Mouse (Mus musculus) lung, embryonic 15.5 days (tissue): ENCODE data around the gene Fgf22. TPM values are rescaled to one million over a fixed set of nuclear protein-coding genes. Genes with fewer than 3 reads are reported as not detected.

Experiments
- ATAC-seq: fragments of 200-750 bp; cut with Nextera tagmentation; 2 replicates; pipeline ENCODE4 v1.8.0; 2017; ENCODE audit warnings: moderate number of reproducible peaks, borderline replicate concordance; ENCODE audit not compliant: low FRiP score, low TSS enrichment; ENCODE audit errors: extremely low read depth
- H3K27ac ChIP-seq: fragments of 300-500 bp; sonication (generic); 2 replicates; pipeline ENCODE4 v1.5.1; 2015; ENCODE audit warnings: moderate library complexity, mild to moderate bottlenecking, inconsistent platforms
- H3K27me3 ChIP-seq: fragments of 300-500 bp; sonication (generic); 2 replicates; pipeline ENCODE4 v1.6.1; 2015; ENCODE audit warnings: inconsistent platforms
- H3K36me3 ChIP-seq: fragments of 300-500 bp; sonication (generic); 2 replicates; pipeline ENCODE4 v1.6.1; 2015; ENCODE audit warnings: inconsistent platforms
- H3K4me1 ChIP-seq: fragments of 300-500 bp; sonication (generic); 2 replicates; pipeline ENCODE4 v1.6.1; 2015; ENCODE audit warnings: inconsistent platforms
- H3K4me2 ChIP-seq: fragments of 300-500 bp; sonication (generic); 2 replicates; pipeline ENCODE4 v1.6.1; 2015; ENCODE audit warnings: inconsistent platforms, mild to moderate bottlenecking, moderate library complexity
- H3K4me3 ChIP-seq: fragments of 300-500 bp; sonication (generic); 2 replicates; pipeline ENCODE4 v1.5.1; 2015; ENCODE audit warnings: mild to moderate bottlenecking, inconsistent platforms
- H3K9ac ChIP-seq: fragments of 300-500 bp; sonication (generic); 2 replicates; pipeline ENCODE4 v1.6.1; 2015; ENCODE audit warnings: inconsistent platforms
- H3K9me3 ChIP-seq: fragments of 300-500 bp; sonication (generic); 2 replicates; pipeline ENCODE4 v1.6.1; 2016; ENCODE audit warnings: inconsistent platforms
- WGBS: fragments of 180-500 bp; shearing (Covaris S2); methylation state at CpG from one replicate; pipeline ENCODE4 v1.1.7; 2015; 5-methylcytosine and 5-hydroxymethylcytosine counted together
- polyA plus RNA-seq: library from polyadenylated mRNA; unstranded; fragments of >200 nt; fragmentation: Nextera tagmentation; extraction: Ambion mirVana; gene quantifications from 2 replicates; pipeline ENCODE4 v1.2.1, GENCODE M21; 2015

Gene Fgf22
- polyA plus RNA-seq, 1 experiment from 2014 or later: 0.12 TPM

GRCm38 (mm10) chr10:79783920-79784800, 29.3 kb downstream of the Fgf22 start:
- Histone ChIP-seq H3K9me3 (no peaks in the 10 kb centered on the region), H3K27me3 (peaks cover 25% of the 10 kb centered on the region), H3K36me3 (no peaks in the 10 kb centered on the region), H3K4me1 (peaks cover 20% of the 10 kb centered on the region), H3K4me3 (no peak overlapping the region), H3K27ac (no peak overlapping the region), H3K9ac (no peak overlapping the region), H3K4me2 (no peak overlapping the region)
- 45% methylated on average over 27 of the region's 27 CpGs for whole genome bisulfite sequencing
- no peak for ATAC-seq

GRCm38 (mm10) chr10:79788386-79789158, 33.7 kb downstream of the Fgf22 start:
- WGBS: 33% methylated on average over 7 of the region's 7 CpGs
- peaks cover under 1% of the 10 kb centered on the region; the same call in 1 of the 2 replicates for H3K27me3 ChIP-seq
- H3K9me3 ChIP-seq: no peaks in the 10 kb centered on the region
- no peak overlapping the region for H3K27ac ChIP-seq
- no peak for ATAC-seq
- H3K4me2 ChIP-seq: no peak overlapping the region
- H3K4me3 ChIP-seq: no peak overlapping the region
- H3K9ac ChIP-seq: no peak overlapping the region
- no peaks in the 10 kb centered on the region for H3K4me1 ChIP-seq
- no peaks in the 10 kb centered on the region for H3K36me3 ChIP-seq

- WGBS: 35% methylated on average over 2 of the region's 2 CpGs
- no peaks in the 10 kb centered on the region for H3K27me3 ChIP-seq
- H3K9ac ChIP-seq: no peak overlapping the region
- H3K4me1 ChIP-seq: peaks cover 7% of the 10 kb centered on the region
- H3K27ac ChIP-seq: no peak overlapping the region
- H3K4me3 ChIP-seq: no peak overlapping the region
- H3K9me3 ChIP-seq: no peaks in the 10 kb centered on the region
- no peak overlapping the region for H3K4me2 ChIP-seq
- ATAC-seq: no peak
- no peaks in the 10 kb centered on the region for H3K36me3 ChIP-seq
Observed at GRCm38 (mm10) chr10:79789581-79789980, 34.7 kb downstream of the Fgf22 start.

GRCm38 (mm10) chr10:79790861-79791260, 36.0 kb downstream of the Fgf22 start, which contains the start of gene Prss57:
Prss57 (minus strand) TSS chr10:79790961.
- H3K9ac ChIP-seq: no peak within 1 kb of the TSS
- no peaks in the 10 kb centered on the region for H3K36me3 ChIP-seq
- no peaks in the 10 kb centered on the region for H3K9me3 ChIP-seq
- H3K27ac ChIP-seq: no peak within 1 kb of the TSS
- ATAC-seq: no peak
- H3K4me1 ChIP-seq: peaks cover 14% of the 10 kb centered on the region
- 75% methylated on average over 4 of the region's 4 CpGs for WGBS
- no peak within 1 kb of the TSS for H3K4me2 ChIP-seq
- no peaks in the 10 kb centered on the region for H3K27me3 ChIP-seq
- H3K4me3 ChIP-seq: no peak within 1 kb of the TSS

- no peak for ATAC-seq
- no peaks in the 10 kb centered on the region for H3K9me3 ChIP-seq
- no peaks in the 10 kb centered on the region for H3K27me3 ChIP-seq
- no peaks in the 10 kb centered on the region for H3K36me3 ChIP-seq
- no peak overlapping the region for H3K27ac ChIP-seq
- H3K4me1 ChIP-seq: peaks cover 14% of the 10 kb centered on the region
- H3K4me3 ChIP-seq: no peak overlapping the region
- no peak overlapping the region for H3K4me2 ChIP-seq
- WGBS: 63% methylated on average over 5 of the region's 5 CpGs
- H3K9ac ChIP-seq: no peak overlapping the region
Observed at GRCm38 (mm10) chr10:79792339-79793040, 37.6 kb downstream of the Fgf22 start.

- Histone ChIP-seq H3K9ac (peak within 1 kb of the TSS; percentile 89), H3K27me3 (no peaks in the 10 kb centered on the region), H3K4me2 (peak within 1 kb of the TSS; percentile 97), H3K9me3 (no peaks in the 10 kb centered on the region), H3K4me3 (peak within 1 kb of the TSS; percentile 87), H3K4me1 (peaks cover 14% of the 10 kb centered on the region), H3K27ac (peak within 1 kb of the TSS; percentile 69), H3K36me3 (no peaks in the 10 kb centered on the region)
- ATAC-seq: peak; percentile 78
- WGBS: 5% methylated on average over 51 of the region's 51 CpGs
Observed at GRCm38 (mm10) chr10:79793051-79793737, 38.3 kb downstream of the Fgf22 start, which contains the start of gene Palm. Palm (plus strand) TSS chr10:79793572.

- no peak; the same call in none of the 2 replicates for ATAC-seq
- peaks cover 14% of the 10 kb centered on the region for H3K4me1 ChIP-seq
- WGBS: 3% methylated on average over 37 of the region's 38 CpGs
Observed at GRCm38 (mm10) chr10:79793738-79794490, 39.0 kb downstream of the Fgf22 start.

GRCm38 (mm10) chr10:79794491-79794931, 39.6 kb downstream of the Fgf22 start:
- Histone ChIP-seq H3K4me3 (peak overlapping the region; percentile 87), H3K9me3 (no peaks in the 10 kb centered on the region), H3K4me2 (peak overlapping the region; percentile 97), H3K4me1 (peaks cover 14% of the 10 kb centered on the region), H3K27me3 (no peaks in the 10 kb centered on the region), H3K27ac (peak overlapping the region; percentile 69), H3K9ac (peak overlapping the region; percentile 89), H3K36me3 (no peaks in the 10 kb centered on the region)
- WGBS: 11% methylated on average over 10 of the region's 10 CpGs
- ATAC-seq: peak; percentile 48

More at GRCm38 (mm10) chr10:79793738-79794490, 39.0 kb downstream of the Fgf22 start:
- Histone ChIP-seq H3K4me3 (peak overlapping the region; percentile 87), H3K27ac (peak overlapping the region; percentile 69), H3K27me3 (no peaks in the 10 kb centered on the region), H3K9ac (peak overlapping the region; percentile 89), H3K4me2 (peak overlapping the region; percentile 97), H3K36me3 (no peaks in the 10 kb centered on the region), H3K9me3 (no peaks in the 10 kb centered on the region)

- H3K9ac ChIP-seq: no peak overlapping the region
- no peaks in the 10 kb centered on the region for H3K9me3 ChIP-seq
- no peaks in the 10 kb centered on the region for H3K27me3 ChIP-seq
- no peak overlapping the region for H3K27ac ChIP-seq
- H3K36me3 ChIP-seq: no peaks in the 10 kb centered on the region
- peaks cover 14% of the 10 kb centered on the region for H3K4me1 ChIP-seq
- H3K4me2 ChIP-seq: no peak overlapping the region
- 97% methylated on average over 3 of the region's 3 CpGs for WGBS
- no peak for ATAC-seq
- H3K4me3 ChIP-seq: no peak overlapping the region
Observed at GRCm38 (mm10) chr10:79795905-79796304, 41.0 kb downstream of the Fgf22 start.

- 42% methylated on average over 15 of the region's 15 CpGs for WGBS
- Histone ChIP-seq H3K4me2 (no peak overlapping the region), H3K4me1 (peaks cover 22% of the 10 kb centered on the region), H3K36me3 (no peaks in the 10 kb centered on the region), H3K9me3 (no peaks in the 10 kb centered on the region), H3K9ac (no peak overlapping the region), H3K27me3 (no peaks in the 10 kb centered on the region), H3K27ac (no peak overlapping the region), H3K4me3 (no peak overlapping the region)
- ATAC-seq: no peak
Observed at GRCm38 (mm10) chr10:79797326-79797725, 42.5 kb downstream of the Fgf22 start.
